Mouse (Mus musculus) kidney, postnatal 14 days (tissue): ENCODE results near the gene Plcb1.

Experiments
- DNase-seq: peaks from one replicate; pipeline ENCODE4 v3.0.0; 2022; ENCODE audit warnings: mixed read lengths

Plcb1 gene

DNA sequence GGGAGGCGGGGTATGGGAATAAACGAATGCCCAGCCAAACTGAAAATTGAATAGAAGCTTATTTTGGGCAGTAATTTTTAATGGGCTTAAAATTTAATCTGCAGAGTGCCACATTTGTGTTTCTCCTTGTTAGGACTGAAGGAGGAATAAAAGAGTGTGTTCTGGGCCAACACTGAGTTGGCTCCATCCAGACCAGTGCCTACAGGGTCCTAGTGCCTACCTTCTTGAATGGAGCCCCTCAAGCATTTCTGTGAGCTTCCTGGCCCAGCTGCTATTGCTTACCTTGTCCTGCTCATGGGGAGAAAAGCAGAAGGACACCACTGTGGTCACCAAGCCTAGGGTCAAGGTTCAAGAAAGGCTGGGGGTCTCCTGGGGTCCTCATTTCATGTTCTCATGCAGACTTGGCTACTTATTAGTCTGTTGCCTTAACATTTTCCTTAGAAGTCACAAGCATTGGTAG lies 128.3 kb downstream of the Plcb1 start:
- no peak for DNase-seq

DNA sequence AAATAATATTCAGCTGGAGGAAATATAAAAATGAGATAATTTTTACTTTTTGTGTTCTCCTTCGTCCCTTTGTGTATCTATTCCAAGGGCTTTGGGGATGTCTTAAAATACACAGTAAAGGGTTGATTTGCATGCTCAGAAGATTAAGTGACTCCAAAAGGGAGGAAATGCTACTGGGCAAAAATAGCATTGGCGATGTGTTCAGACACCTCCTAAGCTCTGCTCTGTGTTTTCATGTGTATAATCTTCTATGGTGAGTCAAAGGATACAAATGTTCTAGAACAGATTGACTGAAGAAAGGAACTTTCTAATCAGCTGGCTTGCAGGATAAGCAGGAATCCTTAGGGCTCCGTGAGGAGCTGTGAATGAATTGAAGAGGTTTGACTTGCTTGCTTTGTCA lies 129.2 kb downstream of the Plcb1 start:
- no peak for DNase-seq

- no peak for DNase-seq
Measured at GRCm38 (mm10) chr2:134920611-134921280, 134.9 kb downstream of the Plcb1 start.

DNA sequence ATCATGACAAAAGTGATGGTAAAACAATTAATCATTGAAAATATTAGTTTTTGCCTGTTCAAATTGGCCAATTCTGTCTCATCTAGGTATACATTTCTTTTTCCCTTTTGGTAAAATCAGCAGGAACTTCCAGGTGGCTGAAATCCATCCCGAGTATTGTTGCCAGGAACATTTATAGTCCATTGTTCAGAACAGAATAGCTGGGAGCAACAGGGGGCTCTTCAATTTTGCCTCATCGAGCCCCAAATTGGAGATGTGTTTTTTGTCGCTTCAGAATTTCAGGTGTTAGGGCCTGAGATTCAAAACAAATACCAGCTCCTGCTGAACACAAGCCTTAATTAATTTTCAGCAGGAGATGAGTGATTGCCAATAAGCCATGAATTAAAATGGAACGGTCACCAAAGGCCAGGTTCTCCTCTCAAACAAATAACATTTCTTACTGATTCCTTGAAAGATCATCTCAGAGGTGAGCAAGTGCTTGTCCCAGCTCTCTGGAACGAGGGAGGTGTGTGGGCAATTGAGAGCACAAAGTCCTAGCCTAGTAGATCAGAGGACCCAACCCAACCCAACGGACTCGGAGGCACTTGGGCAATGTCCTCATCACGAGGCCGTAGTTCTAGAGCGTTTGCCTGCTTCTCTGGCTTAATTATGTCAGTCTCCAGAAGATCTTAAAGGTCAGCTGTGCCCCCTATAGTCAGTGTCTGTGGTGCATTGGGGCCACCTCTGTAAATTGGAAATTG lies 136.9 kb downstream of the Plcb1 start:
- peak; percentile 24 for DNase-seq

DNA sequence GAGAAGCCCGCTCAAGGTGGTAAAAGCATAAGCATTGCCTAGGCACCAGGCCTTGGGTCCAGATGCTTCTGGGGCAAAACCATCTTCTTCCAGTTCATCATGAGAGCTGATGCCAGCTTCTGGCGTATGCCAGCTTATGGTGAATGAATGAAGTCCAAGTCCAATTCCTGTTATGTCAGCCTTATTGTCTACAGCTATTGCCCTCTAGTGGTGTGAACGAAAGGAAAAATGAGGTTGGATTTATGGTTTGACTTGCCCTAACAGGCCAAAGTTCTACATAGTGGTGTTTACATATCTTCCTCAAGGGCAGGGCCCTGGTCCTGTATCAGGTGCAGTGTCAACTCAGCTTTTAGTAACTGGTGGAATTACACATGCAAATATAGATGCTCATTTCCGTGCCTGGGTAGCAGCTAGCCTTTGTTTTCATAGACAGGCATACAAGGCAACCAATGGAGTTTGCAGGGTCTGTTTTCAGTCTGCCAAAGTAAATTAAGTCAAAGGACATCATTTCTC lies 138.3 kb downstream of the Plcb1 start:
- DNase-seq, result no peak

DNA sequence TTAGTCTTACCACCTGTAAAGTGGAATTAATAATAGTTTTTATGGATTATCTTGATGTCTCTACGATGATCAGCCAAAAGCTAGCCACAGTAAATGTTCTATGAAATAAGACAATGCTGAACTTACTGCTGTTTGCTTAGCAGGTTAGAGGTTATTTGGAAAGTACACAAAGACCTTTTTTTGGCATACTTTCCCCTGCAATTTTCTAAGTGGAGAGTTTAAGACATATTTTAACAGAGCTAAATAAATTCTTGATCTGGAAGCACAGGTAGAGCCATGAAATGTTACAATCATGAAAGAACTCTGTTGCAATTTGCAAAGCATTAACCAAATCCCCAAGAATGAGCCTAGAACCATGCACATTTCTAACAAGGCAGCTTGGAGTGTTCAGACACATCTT lies 140.4 kb downstream of the Plcb1 start:
- no peak for DNase-seq

DNA sequence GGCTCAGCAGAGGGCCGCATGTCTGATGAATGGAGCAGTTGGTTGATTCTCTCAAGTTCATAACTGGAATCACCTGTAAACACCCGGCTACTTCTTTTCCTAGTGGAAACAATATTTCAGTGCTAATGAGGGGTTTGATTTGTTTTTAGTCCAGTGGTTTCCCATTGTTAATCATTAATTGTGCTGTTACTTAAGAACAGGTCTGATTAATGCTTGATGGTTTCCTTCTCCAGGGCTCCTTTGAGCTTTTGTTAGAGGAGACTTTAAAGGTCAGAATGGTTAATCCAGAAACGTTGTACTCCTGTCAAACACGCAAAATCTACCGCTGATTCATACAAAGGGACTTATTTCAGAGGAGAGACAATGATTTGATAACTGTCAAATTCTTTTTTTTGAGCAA lies 141.2 kb downstream of the Plcb1 start:
- DNase-seq, result peak; percentile 43

DNA sequence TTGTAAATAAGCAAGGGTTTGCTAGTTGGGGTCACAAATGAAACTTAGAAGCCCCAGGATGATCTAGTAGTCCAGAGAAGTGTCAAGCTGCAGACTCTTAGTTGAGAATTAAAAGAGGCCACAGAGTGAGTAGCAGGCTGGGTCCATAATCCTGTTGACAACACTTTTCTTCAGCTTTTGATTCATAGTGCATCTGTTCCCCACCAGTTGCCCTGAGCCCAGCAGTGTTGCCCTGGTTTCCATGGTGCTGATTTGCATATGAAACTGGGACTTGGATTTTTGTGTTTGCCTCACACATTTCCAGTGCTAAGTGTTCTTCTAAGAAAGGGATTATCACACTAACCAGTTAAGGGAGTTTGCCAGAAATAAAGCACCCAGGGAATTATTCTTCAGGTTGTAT lies 143.6 kb downstream of the Plcb1 start:
- DNase-seq, result peak; percentile 34

DNA sequence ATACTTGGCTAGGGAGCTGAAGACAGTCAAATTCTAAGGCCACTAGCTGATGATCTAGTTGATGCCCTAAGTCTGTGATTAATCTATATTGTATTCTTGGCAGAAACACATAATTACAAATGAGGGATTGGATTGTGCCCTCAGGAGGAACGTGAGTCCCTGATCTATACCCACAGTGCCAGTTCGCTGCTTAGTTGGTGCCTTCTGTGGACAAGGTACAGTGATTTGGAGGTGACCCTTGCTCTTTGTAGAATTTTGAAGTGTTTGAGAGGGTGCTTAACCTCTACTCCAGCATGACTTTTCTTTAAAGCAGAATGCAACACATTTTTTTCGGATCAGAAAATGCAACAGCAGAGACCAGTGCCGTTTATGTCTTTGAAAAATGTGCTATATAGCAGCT lies 145.1 kb downstream of the Plcb1 start:
- DNase-seq, result peak; percentile 51

DNA sequence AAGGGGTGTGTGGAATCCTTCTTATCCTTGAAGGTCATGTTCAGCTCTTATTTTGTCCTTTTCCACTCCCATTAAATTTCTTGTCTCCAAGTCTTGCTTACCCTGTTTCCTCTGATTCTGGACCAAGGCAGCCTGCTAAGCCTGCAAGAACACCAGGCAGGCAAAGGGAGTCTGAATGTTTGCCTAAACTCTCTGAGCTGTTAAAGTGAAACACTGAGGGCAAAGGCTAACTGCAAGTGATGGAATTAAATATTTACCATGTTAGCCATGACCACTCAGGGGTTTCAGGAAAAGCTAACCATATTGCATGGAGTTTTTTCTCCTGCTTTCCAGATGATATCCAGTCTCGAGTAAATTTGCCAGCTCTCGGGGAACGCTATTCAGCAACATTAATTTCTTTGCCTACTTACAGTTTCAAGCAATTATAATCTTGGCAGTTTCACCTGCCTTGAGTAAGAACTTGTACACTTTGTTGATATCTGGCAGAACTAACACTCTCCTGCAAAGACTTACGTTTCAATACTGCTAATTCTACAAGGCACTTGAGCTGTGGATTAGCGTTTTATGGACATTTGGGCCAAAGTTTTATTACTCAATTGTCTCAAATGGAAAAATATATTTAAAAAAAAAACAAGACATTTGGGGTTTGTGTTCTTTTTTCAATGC lies 146.0 kb downstream of the Plcb1 start:
- peak; percentile 77 for DNase-seq

- no peak for DNase-seq
Measured at GRCm38 (mm10) chr2:134935469-134935868, 149.6 kb downstream of the Plcb1 start.

GRCm38 (mm10) chr2:134935970-134936649 lies 150.2 kb downstream of the Plcb1 start:
- DNase-seq, result no peak

- DNase-seq, result no peak
Measured at GRCm38 (mm10) chr2:134937666-134938065, 151.8 kb downstream of the Plcb1 start.

DNA sequence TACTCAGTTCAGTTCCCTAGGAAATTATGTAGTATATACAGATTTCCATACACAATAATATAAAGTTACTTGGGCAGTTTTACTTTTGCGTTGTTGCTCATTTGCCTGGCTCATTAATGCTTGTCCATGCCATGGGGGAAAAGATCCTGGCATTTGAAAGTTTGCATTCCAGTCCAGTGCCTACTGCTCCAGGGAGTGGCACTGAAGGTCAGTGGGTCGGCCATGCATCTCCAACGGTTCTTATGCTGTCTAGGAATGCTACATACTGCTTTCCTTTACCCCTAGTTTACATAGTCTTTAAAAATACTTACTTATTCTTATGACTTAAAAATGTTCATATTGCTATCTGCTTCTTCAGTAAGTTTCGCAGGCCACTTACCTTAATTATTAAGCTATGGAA lies 156.2 kb downstream of the Plcb1 start:
- DNase-seq, result peak; percentile 41

DNA sequence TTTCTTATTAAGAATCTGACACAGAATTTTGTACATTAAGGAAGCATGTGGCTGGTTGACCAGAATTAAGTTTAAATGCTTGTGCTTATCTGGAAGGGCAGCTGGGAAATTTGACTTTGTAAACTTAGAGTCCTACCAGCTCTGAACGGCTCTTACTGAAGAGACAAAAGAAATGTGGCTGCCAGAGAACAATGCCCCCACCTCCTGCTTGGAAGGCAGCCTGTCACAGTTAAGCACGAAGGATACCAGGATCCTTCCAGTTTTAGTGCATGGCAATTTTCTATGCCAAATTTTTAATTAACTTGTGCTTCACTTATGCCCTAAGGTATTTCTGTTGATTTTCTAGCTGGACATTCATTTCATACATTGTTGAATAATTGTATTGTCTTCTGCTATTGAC lies 157.1 kb downstream of the Plcb1 start:
- no peak for DNase-seq

- DNase-seq, result no peak
Measured at GRCm38 (mm10) chr2:134946331-134946730, 160.5 kb downstream of the Plcb1 start.

GRCm38 (mm10) chr2:134946911-134947310 lies 161.0 kb downstream of the Plcb1 start:
- peak; percentile 85 for DNase-seq

- DNase-seq, result no peak
Measured at GRCm38 (mm10) chr2:134952088-134952487, 166.2 kb downstream of the Plcb1 start.

DNA sequence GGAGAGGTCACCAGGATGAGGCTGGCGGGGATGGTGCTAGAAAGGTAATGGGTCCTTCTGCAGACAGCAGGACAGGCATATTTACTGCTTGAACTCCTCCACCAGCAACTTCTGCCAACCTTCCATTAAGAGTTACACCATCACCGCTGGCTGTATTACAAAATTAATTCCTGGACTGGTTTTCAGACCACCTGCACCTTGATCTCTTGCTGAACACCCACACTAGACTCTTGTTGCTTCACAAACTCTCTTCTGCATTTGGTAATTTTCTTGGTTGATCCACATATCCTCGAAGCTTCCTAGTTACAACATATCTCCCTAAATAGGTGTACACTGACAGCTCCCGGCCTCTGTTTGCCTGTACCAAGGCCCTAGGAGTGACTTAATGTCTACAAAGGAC lies 170.6 kb downstream of the Plcb1 start:
- DNase-seq, result no peak

GRCm38 (mm10) chr2:134966131-134966530 lies 180.3 kb downstream of the Plcb1 start:
- no peak for DNase-seq

GRCm38 (mm10) chr2:134968380-134968779 lies 182.5 kb downstream of the Plcb1 start:
- no peak for DNase-seq

DNA sequence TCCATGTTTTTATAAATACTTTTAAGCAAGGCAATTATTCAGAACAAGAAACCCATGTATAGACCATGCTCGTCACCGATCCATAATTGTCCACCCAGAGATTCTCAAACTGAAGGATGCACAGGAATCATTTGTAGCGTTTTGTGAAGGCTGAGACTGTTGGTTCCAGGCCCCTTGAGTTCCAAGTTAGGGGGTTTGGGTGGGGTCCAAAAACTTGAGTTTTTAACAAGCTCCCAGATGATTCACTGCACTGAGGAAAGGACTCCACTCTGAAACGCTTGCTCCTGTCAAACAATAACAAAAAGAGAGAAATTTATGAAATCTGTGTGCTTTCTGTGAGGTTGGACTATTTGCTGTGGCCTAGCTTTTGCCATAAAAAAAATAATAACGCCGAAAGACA lies 186.5 kb downstream of the Plcb1 start:
- no peak for DNase-seq

GRCm38 (mm10) chr2:134974711-134975110 lies 188.8 kb downstream of the Plcb1 start:
- no peak for DNase-seq
